Comparison of ENCODE assay signal across 27 mouse cellular contexts in the genomic region with DNA sequence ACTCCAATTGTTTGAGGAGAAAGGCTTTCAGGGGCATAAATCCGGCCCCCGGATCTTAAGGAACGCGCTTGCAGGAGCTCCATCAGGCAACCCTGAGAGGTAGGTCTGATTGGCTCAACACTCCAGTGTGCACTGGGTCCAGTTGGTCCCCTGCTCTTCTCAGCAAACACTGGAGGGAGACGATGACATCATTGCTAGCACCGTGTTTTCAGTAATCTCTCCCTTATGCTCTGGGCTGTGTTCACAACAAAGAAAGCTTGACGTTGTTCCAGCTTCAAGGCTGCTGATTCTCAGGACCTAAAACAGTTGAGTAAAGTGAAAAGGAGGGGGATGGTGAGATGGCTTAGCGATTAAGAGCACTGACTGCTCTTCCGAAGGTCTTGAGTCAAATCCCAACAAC.
DNase-seq lines count a peak whose midpoint lies in the region; ATAC-seq lines count a peak whose summit lies in the region.
"Had no signal": no experiment of that assay in that cellular context is flagged by ENCODE, and none has a peak within 500 bp of the region (broad histone marks: within the 10 kb centered on the region; RNA-seq: fewer than 3 reads in every experiment).

No protein-coding gene starts in this region.

- H3K4me3 ChIP-seq in forebrain, embryonic 11.5 days (ENCODE audit: low read depth, low read length): no peak overlapping the region
- H3K4me3 ChIP-seq in forebrain, embryonic 10.5 days: no peak overlapping the region
- H3K4me3 ChIP-seq in midbrain, embryonic 11.5 days (ENCODE audit: low read depth, low read length): no peak overlapping the region
- no peak overlapping the region for H3K4me3 ChIP-seq in midbrain, embryonic 16.5 days (ENCODE audit: low read depth, low read length)
- no peak overlapping the region for H3K4me3 ChIP-seq in forebrain, embryonic 15.5 days
- H3K4me3 ChIP-seq: embryonic facial prominence, embryonic 10.5 days; embryonic facial prominence, embryonic 13.5 days; erythroblast, embryonic 14.5 days; gastrocnemius, adult 2 months; heart, embryonic 12.5 days; heart, embryonic 15.5 days; hindbrain, embryonic 10.5 days; hindbrain, embryonic 13.5 days; intestine, embryonic 15.5 days had no signal

- WGBS in forebrain, embryonic 11.5 days: 72% methylated on average over 9 of the region's 9 CpGs
- WGBS in forebrain, embryonic 10.5 days: 79% methylated on average over 9 of the region's 9 CpGs
- 83% methylated on average over 9 of the region's 9 CpGs for WGBS in midbrain, embryonic 11.5 days
- 70% methylated on average over 9 of the region's 9 CpGs for WGBS in midbrain, embryonic 16.5 days
- WGBS in forebrain, embryonic 15.5 days: 46% methylated on average over 9 of the region's 9 CpGs

- no peak for DNase-seq in forebrain, embryonic 11.5 days (ENCODE audit: low spot score)
- no peak for DNase-seq in forebrain, embryonic 10.5 days (ENCODE audit: extremely low spot score, low spot score)
- DNase-seq in midbrain, embryonic 11.5 days (ENCODE audit: low spot score, missing footprints): peak; percentile 87
- DNase-seq in gastrocnemius, postnatal 10 days: no peak
- no peak for DNase-seq in left cerebral cortex, postnatal 14 days (ENCODE audit: low spot score in 2 of 2)
- DNase-seq: adrenal gland, postnatal 10 days; cerebellum, adult 11-12 months; cerebellum, adult 8-10 months; cerebellum, postnatal 10 days; cerebellum, postnatal 36 days; embryo, embryonic 11 days; gastrocnemius, adult 2 months; gastrocnemius, postnatal 25 days; heart, adult 18-20 months; heart, postnatal 10 days; heart, postnatal 36 days had no signal

- H3K9ac ChIP-seq in forebrain, embryonic 11.5 days (ENCODE audit: low read length): no peak overlapping the region
- H3K9ac ChIP-seq in midbrain, embryonic 11.5 days (ENCODE audit: low read length): no peak overlapping the region
- no peak overlapping the region for H3K9ac ChIP-seq in midbrain, embryonic 16.5 days (ENCODE audit: low read depth, low read length)
- no peak overlapping the region for H3K9ac ChIP-seq in forebrain, embryonic 15.5 days (replicated peaks)
- H3K9ac ChIP-seq: embryonic facial prominence, embryonic 13.5 days; heart, embryonic 12.5 days; heart, embryonic 15.5 days; hindbrain, embryonic 13.5 days; intestine, embryonic 15.5 days had no signal

- peak; percentile 46; the same call in 1 of the 2 replicates for ATAC-seq in forebrain, embryonic 11.5 days (replicated peaks; ENCODE audit: low FRiP score)
- no peak for ATAC-seq in midbrain, embryonic 11.5 days (ENCODE audit: low FRiP score)
- ATAC-seq in midbrain, embryonic 16.5 days: no peak
- 0 out of 2 replicates have a peak, but pooled peaks have one; percentile 53 for ATAC-seq in forebrain, embryonic 15.5 days (replicated peaks)
- ATAC-seq: hindbrain, embryonic 16.5 days; intestine, embryonic 15.5 days had no signal

- no peaks in the 10 kb centered on the region for H3K4me1 ChIP-seq in forebrain, embryonic 11.5 days (replicated peaks; ENCODE audit: control insufficient read depth, insufficient read depth, low read length)
- peaks cover 4% of the 10 kb centered on the region; the same call in 1 of the 2 replicates for H3K4me1 ChIP-seq in forebrain, embryonic 10.5 days
- no peaks in the 10 kb centered on the region for H3K4me1 ChIP-seq in midbrain, embryonic 11.5 days (ENCODE audit: control insufficient read depth, insufficient read depth, low read length)
- no peaks in the 10 kb centered on the region for H3K4me1 ChIP-seq in midbrain, embryonic 16.5 days (ENCODE audit: control insufficient read depth, insufficient read depth, low read length)
- H3K4me1 ChIP-seq in forebrain, embryonic 15.5 days: no peaks in the 10 kb centered on the region
- H3K4me1 ChIP-seq: embryonic facial prominence, embryonic 10.5 days; embryonic facial prominence, embryonic 13.5 days; heart, embryonic 12.5 days; heart, embryonic 15.5 days; hindbrain, embryonic 10.5 days; hindbrain, embryonic 13.5 days; intestine, embryonic 15.5 days had no signal

- intact Hi-C loops in left cerebral cortex, postnatal 14 days (cut with DNase I): no loop called here

- H3K36me3 ChIP-seq in forebrain, embryonic 11.5 days (ENCODE audit: control insufficient read depth, insufficient read depth, low read length): no peaks in the 10 kb centered on the region
- H3K36me3 ChIP-seq in forebrain, embryonic 10.5 days (replicated peaks): no peaks in the 10 kb centered on the region
- no peaks in the 10 kb centered on the region for H3K36me3 ChIP-seq in midbrain, embryonic 11.5 days (ENCODE audit: control insufficient read depth, insufficient read depth, low read length)
- no peaks in the 10 kb centered on the region for H3K36me3 ChIP-seq in midbrain, embryonic 16.5 days (ENCODE audit: control insufficient read depth, insufficient read depth, low read length)
- no peaks in the 10 kb centered on the region for H3K36me3 ChIP-seq in forebrain, embryonic 15.5 days
- H3K36me3 ChIP-seq: embryonic facial prominence, embryonic 10.5 days; embryonic facial prominence, embryonic 13.5 days; heart, embryonic 12.5 days; heart, embryonic 15.5 days; hindbrain, embryonic 10.5 days; hindbrain, embryonic 13.5 days; intestine, embryonic 15.5 days had no signal

- no peak overlapping the region for H3K27ac ChIP-seq in forebrain, embryonic 11.5 days (ENCODE audit: low read depth, low read length)
- no peak overlapping the region for H3K27ac ChIP-seq in forebrain, embryonic 10.5 days
- no peak overlapping the region for H3K27ac ChIP-seq in midbrain, embryonic 11.5 days (ENCODE audit: low read depth, low read length)
- H3K27ac ChIP-seq in midbrain, embryonic 16.5 days (ENCODE audit: low read length): no peak overlapping the region
- no peak overlapping the region for H3K27ac ChIP-seq in forebrain, embryonic 15.5 days (replicated peaks)
- H3K27ac ChIP-seq: embryonic facial prominence, embryonic 10.5 days; embryonic facial prominence, embryonic 13.5 days; gastrocnemius, adult 2 months; heart, embryonic 15.5 days; hindbrain, embryonic 10.5 days; hindbrain, embryonic 13.5 days; intestine, embryonic 15.5 days had no signal

- H3K4me2 ChIP-seq in forebrain, embryonic 11.5 days (ENCODE audit: low read depth, low read length, severe bottlenecking): no peak overlapping the region
- no peak overlapping the region for H3K4me2 ChIP-seq in midbrain, embryonic 11.5 days
- H3K4me2 ChIP-seq in midbrain, embryonic 16.5 days (ENCODE audit: low read length): no peak overlapping the region
- no peak overlapping the region for H3K4me2 ChIP-seq in forebrain, embryonic 15.5 days (replicated peaks)
- H3K4me2 ChIP-seq: embryonic facial prominence, embryonic 13.5 days; heart, embryonic 12.5 days; heart, embryonic 15.5 days; hindbrain, embryonic 13.5 days; intestine, embryonic 15.5 days had no signal

- H3K9me3 ChIP-seq in forebrain, embryonic 11.5 days (ENCODE audit: control insufficient read depth, low read length): no peaks in the 10 kb centered on the region
- no peaks in the 10 kb centered on the region for H3K9me3 ChIP-seq in forebrain, embryonic 10.5 days
- H3K9me3 ChIP-seq in midbrain, embryonic 11.5 days (ENCODE audit: control insufficient read depth, low read length): no peaks in the 10 kb centered on the region
- no peaks in the 10 kb centered on the region for H3K9me3 ChIP-seq in midbrain, embryonic 16.5 days (replicated peaks; ENCODE audit: control insufficient read depth, low read length, poor library complexity, severe bottlenecking)
- H3K9me3 ChIP-seq in forebrain, embryonic 15.5 days: no peaks in the 10 kb centered on the region
- H3K9me3 ChIP-seq: embryonic facial prominence, embryonic 10.5 days; embryonic facial prominence, embryonic 13.5 days; heart, embryonic 12.5 days; heart, embryonic 15.5 days; hindbrain, embryonic 10.5 days; hindbrain, embryonic 13.5 days; intestine, embryonic 15.5 days had no signal

- H3K27me3 ChIP-seq in forebrain, embryonic 11.5 days (ENCODE audit: control insufficient read depth, insufficient read depth, low read length): no peaks in the 10 kb centered on the region
- H3K27me3 ChIP-seq in forebrain, embryonic 10.5 days (ENCODE audit: poor library complexity, severe bottlenecking): no peaks in the 10 kb centered on the region
- H3K27me3 ChIP-seq in midbrain, embryonic 11.5 days (ENCODE audit: control insufficient read depth, insufficient read depth, low read length): no peaks in the 10 kb centered on the region
- no peaks in the 10 kb centered on the region for H3K27me3 ChIP-seq in midbrain, embryonic 16.5 days (ENCODE audit: control insufficient read depth, insufficient read depth, low read depth, low read length)
- no peaks in the 10 kb centered on the region for H3K27me3 ChIP-seq in forebrain, embryonic 15.5 days
- H3K27me3 ChIP-seq: embryonic facial prominence, embryonic 13.5 days; heart, embryonic 12.5 days; heart, embryonic 15.5 days; hindbrain, embryonic 13.5 days; intestine, embryonic 15.5 days had no signal

Comparison
In these comparisons a context has a peak if more than half of its experiments do, and no peak if none do; other contexts are left out.
1. ATAC-seq: peak in forebrain, embryonic 11.5 days (single experiment) and forebrain, embryonic 15.5 days (single experiment); none in midbrain, embryonic 11.5 days (single experiment) and midbrain, embryonic 16.5 days (single experiment).